Mouse (Mus musculus): ENCODE results near the gene Cenpe.

DNA sequence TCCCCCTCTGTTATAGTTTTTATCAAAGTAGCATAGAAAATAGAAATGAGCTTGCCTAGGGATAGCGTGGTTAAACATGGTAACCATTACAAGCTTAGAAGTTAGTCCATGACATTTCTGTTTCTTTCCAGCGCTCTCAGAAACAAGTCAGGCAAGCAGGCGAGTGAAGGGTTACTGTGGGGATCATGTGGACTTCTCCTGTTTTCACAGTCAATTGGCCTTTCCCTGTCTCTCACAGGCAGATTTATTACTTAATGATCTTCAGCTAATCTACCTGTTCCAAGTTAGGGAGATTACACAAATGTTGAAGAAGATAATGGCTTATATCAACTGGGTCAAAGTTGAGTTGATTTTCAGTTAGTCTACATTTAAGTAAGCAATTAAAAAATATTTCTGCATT is 20.1 kb downstream of the Cenpe start:
- TF ChIP-seq CTCF (IDR thresholded peaks at IDR 0.05; ENCODE audit: low read depth, low read length) (no peak), TAL1 (conservative IDR thresholded peaks at IDR 0.05; ENCODE audit: low read depth, low read length) (no peak)

Data from G1E (cell line).